Mouse (Mus musculus): ENCODE measurements at regions not wholly inside any gene's neighbourhood (a gene's known extent, or its start where the extent isn't known, plus 50 kb on each side); places are given as distances from the start of the nearest gene placed in this dataset.

- Histone ChIP-seq H3K9ac (no peak overlapping the region), H3K4me2 (no peak overlapping the region), H3K4me3 (no peak overlapping the region), H3K4me1 (peaks cover 2% of the 10 kb centered on the region), H3K27me3 (no peaks in the 10 kb centered on the region), H3K9me3 (no peaks in the 10 kb centered on the region), H3K27ac (no peak overlapping the region), H3K36me3 (no peaks in the 10 kb centered on the region)
- WGBS = 48% methylated on average over 8 of the region's 8 CpGs
- no peak for ATAC-seq (ENCODE audit: borderline replicate concordance, extremely low read depth, low FRiP score, low TSS enrichment)
These were observed 88.6 kb upstream of the Usp24 start for GRCm38 (mm10) chr4:106227428-106227827.

DNA sequence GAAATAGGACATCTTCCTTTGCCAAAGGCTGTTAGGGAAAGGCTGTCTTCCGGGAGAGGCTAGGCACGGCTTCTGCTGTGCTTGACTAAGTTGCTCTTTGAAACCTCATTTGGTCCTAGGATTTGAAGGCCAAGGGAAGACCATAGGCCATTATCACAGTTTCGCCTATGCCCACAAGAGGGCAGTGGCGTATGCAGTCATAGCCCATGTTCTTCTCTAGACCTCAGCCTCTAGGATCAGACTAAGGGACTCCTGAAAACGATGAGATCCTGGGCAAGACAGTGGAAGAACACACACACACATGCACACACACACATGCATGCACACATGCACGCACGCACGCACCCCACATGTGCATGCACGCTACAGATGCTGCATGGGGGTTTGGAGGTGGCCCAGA is 87.5 kb upstream of the Usp24 start:
- Histone ChIP-seq H3K4me1 (peaks cover 6% of the 10 kb centered on the region), H3K36me3 (no peaks in the 10 kb centered on the region), H3K9ac (no peak overlapping the region), H3K27me3 (no peaks in the 10 kb centered on the region), H3K4me2 (no peak overlapping the region), H3K4me3 (no peak overlapping the region), H3K27ac (no peak overlapping the region), H3K9me3 (no peaks in the 10 kb centered on the region)
- 0 out of 2 replicates have a peak, but pooled peaks have one; percentile 25 for ATAC-seq (ENCODE audit: borderline replicate concordance, extremely low read depth, low FRiP score, low TSS enrichment)
- 37% methylated on average over 9 of the region's 9 CpGs for WGBS

- no peaks in the 10 kb centered on the region for H3K9me3 ChIP-seq
- peaks cover 6% of the 10 kb centered on the region for H3K4me1 ChIP-seq
- no peak overlapping the region for H3K9ac ChIP-seq
- no peaks in the 10 kb centered on the region for H3K36me3 ChIP-seq
- WGBS = 82% methylated on average over 3 of the region's 3 CpGs
- no peak overlapping the region for H3K4me2 ChIP-seq
- no peaks in the 10 kb centered on the region for H3K27me3 ChIP-seq
- ATAC-seq (ENCODE audit: borderline replicate concordance, extremely low read depth, low FRiP score, low TSS enrichment) = no peak
- H3K27ac ChIP-seq = no peak overlapping the region
- H3K4me3 ChIP-seq = no peak overlapping the region
These were observed 86.5 kb upstream of the Usp24 start for GRCm38 (mm10) chr4:106229526-106229925.

DNA sequence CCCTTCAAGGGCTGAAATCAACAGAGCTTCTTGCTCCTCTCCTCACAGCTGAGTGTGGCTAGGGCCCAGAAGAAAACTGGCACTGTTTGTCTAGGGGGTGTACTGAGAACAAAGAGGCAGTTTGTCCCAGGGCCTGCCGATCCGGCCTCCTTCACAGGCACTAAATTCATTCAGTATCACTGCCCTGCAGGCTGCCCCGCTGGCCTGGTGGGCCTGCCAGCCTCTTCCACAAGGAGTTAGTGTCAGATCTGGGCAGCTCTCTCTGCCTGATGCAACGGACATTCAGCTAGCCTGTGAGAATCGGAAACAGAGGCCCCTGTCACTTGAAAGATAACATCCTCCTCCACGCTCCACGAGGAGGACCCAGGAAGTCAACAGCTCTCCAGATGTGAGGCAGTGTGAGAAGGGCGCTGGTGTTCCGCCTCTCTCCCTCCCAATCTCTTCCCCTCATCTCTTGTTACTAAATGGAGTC is 83.5 kb upstream of the Usp24 start:
- peak overlapping the region; percentile 66 for H3K27ac ChIP-seq
- no peaks in the 10 kb centered on the region for H3K27me3 ChIP-seq
- H3K4me1 ChIP-seq = peaks cover 6% of the 10 kb centered on the region
- no peaks in the 10 kb centered on the region for H3K9me3 ChIP-seq
- H3K4me2 ChIP-seq = no peak overlapping the region
- H3K36me3 ChIP-seq = no peaks in the 10 kb centered on the region
- H3K4me3 ChIP-seq = no peak overlapping the region
- 12% methylated on average over 9 of the region's 9 CpGs for WGBS
- no peak overlapping the region for H3K9ac ChIP-seq
- 0 out of 2 replicates have a peak, but pooled peaks have one; percentile 43 for ATAC-seq (ENCODE audit: borderline replicate concordance, extremely low read depth, low FRiP score, low TSS enrichment)

GRCm38 (mm10) chr4:106244384-106244819 is 71.6 kb upstream of the Usp24 start:
- H3K9ac ChIP-seq = no peak overlapping the region
- no peak overlapping the region for H3K27ac ChIP-seq
- H3K4me1 ChIP-seq = no peaks in the 10 kb centered on the region
- no peak overlapping the region for H3K4me3 ChIP-seq
- no peaks in the 10 kb centered on the region for H3K27me3 ChIP-seq
- ATAC-seq (ENCODE audit: borderline replicate concordance, extremely low read depth, low FRiP score, low TSS enrichment) = no peak
- no peak overlapping the region for H3K4me2 ChIP-seq
- no peaks in the 10 kb centered on the region for H3K9me3 ChIP-seq
- no peaks in the 10 kb centered on the region for H3K36me3 ChIP-seq
- WGBS = 87% methylated on average over 14 of the region's 14 CpGs

GRCm38 (mm10) chr4:106244826-106245510 is 71.0 kb upstream of the Usp24 start:
- Histone ChIP-seq H3K4me1 (no peaks in the 10 kb centered on the region), H3K4me2 (no peak overlapping the region), H3K9ac (no peak overlapping the region), H3K36me3 (no peaks in the 10 kb centered on the region), H3K27ac (no peak overlapping the region), H3K4me3 (no peak overlapping the region), H3K27me3 (no peaks in the 10 kb centered on the region), H3K9me3 (no peaks in the 10 kb centered on the region)
- no peak for ATAC-seq (ENCODE audit: borderline replicate concordance, extremely low read depth, low FRiP score, low TSS enrichment)
- 75% methylated on average over 9 of the region's 9 CpGs for WGBS

- no peak for ATAC-seq (ENCODE audit: borderline replicate concordance, extremely low read depth, low FRiP score, low TSS enrichment)
- WGBS = 64% methylated on average over 2 of the region's 2 CpGs
- Histone ChIP-seq H3K4me3 (no peak overlapping the region), H3K4me1 (no peaks in the 10 kb centered on the region), H3K27me3 (no peaks in the 10 kb centered on the region), H3K4me2 (no peak overlapping the region), H3K9ac (no peak overlapping the region), H3K9me3 (no peaks in the 10 kb centered on the region), H3K36me3 (no peaks in the 10 kb centered on the region), H3K27ac (no peak overlapping the region)
These were observed 69.3 kb upstream of the Usp24 start for GRCm38 (mm10) chr4:106246695-106247094.

DNA sequence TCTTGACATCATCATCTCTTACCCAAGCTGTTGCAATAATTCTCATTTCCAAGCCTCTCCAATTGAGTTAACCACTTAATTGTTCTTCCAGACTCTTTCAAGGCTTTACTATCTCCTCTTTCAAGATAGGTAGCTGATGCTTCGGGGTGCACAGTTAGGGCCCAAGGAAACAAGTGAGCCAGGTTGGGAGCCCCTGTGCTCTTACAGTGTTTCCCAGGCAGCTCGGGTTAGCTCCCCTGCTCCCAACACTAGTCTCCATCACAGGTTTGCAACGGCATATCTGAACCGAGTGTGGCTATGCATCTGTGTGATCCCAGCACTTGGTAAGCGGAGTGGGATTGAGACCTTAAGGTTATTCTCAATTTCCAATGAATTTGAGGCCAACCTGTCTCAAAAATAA is 68.6 kb upstream of the Usp24 start:
- 85% methylated on average over 5 of the region's 5 CpGs for WGBS
- no peak for ATAC-seq (ENCODE audit: borderline replicate concordance, extremely low read depth, low FRiP score, low TSS enrichment)

GRCm38 (mm10) chr4:106248272-106248671 is 67.7 kb upstream of the Usp24 start:
- no peak overlapping the region for H3K4me3 ChIP-seq
- H3K4me2 ChIP-seq = no peak overlapping the region
- no peaks in the 10 kb centered on the region for H3K27me3 ChIP-seq
- WGBS = 75% methylated on average over 8 of the region's 8 CpGs
- H3K27ac ChIP-seq = no peak overlapping the region
- no peaks in the 10 kb centered on the region for H3K9me3 ChIP-seq
- no peak overlapping the region for H3K9ac ChIP-seq
- peak; percentile 73; the same call in 1 of the 2 replicates for ATAC-seq (ENCODE audit: borderline replicate concordance, extremely low read depth, low FRiP score, low TSS enrichment)
- H3K36me3 ChIP-seq = no peaks in the 10 kb centered on the region
- no peaks in the 10 kb centered on the region for H3K4me1 ChIP-seq

More for the DNA sequence above, 68.6 kb upstream of the Usp24 start:
- Histone ChIP-seq H3K4me2 (no peak overlapping the region), H3K4me1 (no peaks in the 10 kb centered on the region), H3K36me3 (no peaks in the 10 kb centered on the region), H3K9ac (no peak overlapping the region), H3K9me3 (no peaks in the 10 kb centered on the region), H3K27ac (no peak overlapping the region), H3K27me3 (no peaks in the 10 kb centered on the region), H3K4me3 (no peak overlapping the region)

DNA sequence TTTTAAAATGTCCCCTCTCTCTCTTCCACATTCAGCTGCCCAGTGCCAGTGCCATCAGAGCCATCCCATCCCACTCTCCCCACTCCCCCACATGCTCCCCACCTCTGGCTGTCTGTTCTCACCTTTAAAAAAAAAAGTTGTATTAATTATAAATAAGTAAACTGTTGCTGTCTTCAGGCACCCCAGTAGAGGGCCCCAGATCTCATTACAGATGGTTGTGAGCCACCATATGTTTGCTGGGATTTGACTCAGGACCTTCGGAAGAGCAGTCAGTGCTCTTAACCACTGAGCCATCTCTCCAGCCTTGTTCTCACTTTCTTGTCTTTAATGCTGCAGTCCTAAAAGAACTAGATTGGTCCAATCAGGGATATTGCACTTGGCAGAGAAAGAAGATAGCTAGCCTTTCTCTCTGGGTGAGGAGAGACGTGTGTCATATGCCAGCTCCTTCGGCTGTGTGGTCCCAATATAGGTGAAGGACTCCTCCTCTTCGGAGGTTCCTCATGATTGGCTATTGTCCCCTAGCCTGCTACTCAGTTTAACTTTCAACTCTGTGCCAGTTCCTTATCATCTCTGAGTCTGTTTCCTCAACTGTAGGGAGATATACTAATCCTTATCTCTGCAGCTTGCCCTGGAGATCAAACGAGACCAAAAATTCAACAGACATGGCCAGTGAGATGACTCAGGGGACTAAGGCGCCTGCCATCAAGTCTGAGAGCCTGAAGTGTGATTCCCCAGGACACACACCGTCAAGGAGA is 66.8 kb upstream of the Usp24 start:
- H3K27me3 ChIP-seq = no peaks in the 10 kb centered on the region
- WGBS = 43% methylated on average over 7 of the region's 7 CpGs
- H3K9ac ChIP-seq = no peak overlapping the region
- no peaks in the 10 kb centered on the region for H3K4me1 ChIP-seq
- H3K4me3 ChIP-seq = no peak overlapping the region
- H3K27ac ChIP-seq = no peak overlapping the region
- H3K36me3 ChIP-seq = no peaks in the 10 kb centered on the region
- no peak overlapping the region for H3K4me2 ChIP-seq
- ATAC-seq (ENCODE audit: borderline replicate concordance, extremely low read depth, low FRiP score, low TSS enrichment) = no peak
- no peaks in the 10 kb centered on the region for H3K9me3 ChIP-seq

DNA sequence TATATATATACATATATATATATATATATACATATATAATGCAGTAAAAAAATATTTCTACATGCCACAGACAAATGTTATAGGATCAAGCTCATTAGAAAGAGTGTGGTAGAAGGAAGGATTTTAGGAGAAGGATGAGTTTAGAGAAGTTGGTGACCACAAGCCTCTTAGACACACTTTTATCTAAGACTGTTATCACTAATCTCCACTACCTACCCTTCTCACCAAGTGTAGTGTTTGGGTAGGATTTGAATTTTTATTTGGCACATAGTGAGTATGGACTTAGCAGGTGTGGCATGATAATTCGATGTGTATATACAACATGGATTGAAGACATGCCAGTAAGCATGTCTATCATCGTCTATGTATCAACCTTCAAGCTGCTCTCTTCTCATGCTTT is 66.0 kb upstream of the Usp24 start:
- Histone ChIP-seq H3K36me3 (no peaks in the 10 kb centered on the region), H3K27me3 (no peaks in the 10 kb centered on the region), H3K4me3 (no peak overlapping the region), H3K4me1 (no peaks in the 10 kb centered on the region), H3K9me3 (no peaks in the 10 kb centered on the region), H3K4me2 (no peak overlapping the region), H3K9ac (no peak overlapping the region), H3K27ac (no peak overlapping the region)
- no peak for ATAC-seq (ENCODE audit: borderline replicate concordance, extremely low read depth, low FRiP score, low TSS enrichment)
- 85% methylated on average over 2 of the region's 2 CpGs for WGBS

DNA sequence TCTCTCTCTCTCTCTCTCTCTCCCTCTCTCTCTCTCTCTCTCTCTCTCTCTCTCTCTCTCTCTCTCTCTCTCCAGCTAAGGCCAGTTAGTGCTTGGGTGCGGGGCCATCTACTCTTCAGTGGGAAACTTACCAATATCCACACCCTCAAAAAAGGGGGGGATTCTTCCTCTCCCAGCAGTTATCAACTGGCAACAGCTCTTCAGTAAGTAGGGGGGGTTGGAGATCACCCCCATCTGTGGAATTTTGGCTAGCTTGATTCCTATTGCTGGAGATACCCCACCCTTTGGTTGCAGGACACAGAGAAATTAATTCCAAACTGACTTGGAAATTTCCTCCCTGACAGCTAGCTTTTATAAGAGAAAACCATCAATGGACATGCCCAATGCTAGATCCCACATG is 64.6 kb upstream of the Usp24 start:
- no peak overlapping the region for H3K4me3 ChIP-seq
- no peak overlapping the region for H3K9ac ChIP-seq
- no peak for ATAC-seq (ENCODE audit: borderline replicate concordance, extremely low read depth, low FRiP score, low TSS enrichment)
- no peak overlapping the region for H3K27ac ChIP-seq
- H3K4me1 ChIP-seq = peaks cover 4% of the 10 kb centered on the region; the same call in 1 of the 2 replicates
- no peaks in the 10 kb centered on the region for H3K9me3 ChIP-seq
- 100% methylated on average over 1 of the region's 1 CpGs for WGBS
- H3K27me3 ChIP-seq = no peaks in the 10 kb centered on the region
- no peaks in the 10 kb centered on the region for H3K36me3 ChIP-seq
- H3K4me2 ChIP-seq = no peak overlapping the region

Measured in lung, embryonic 15.5 days (tissue).